Mouse (Mus musculus): ENCODE data around the gene Mybph. TPM values are rescaled to one million over a fixed set of nuclear protein-coding genes. Genes with fewer than 3 reads are reported as not detected.

Mybph gene
- polyA plus RNA-seq, 2 experiments: 0.03 TPM; not detected in 1

DNA sequence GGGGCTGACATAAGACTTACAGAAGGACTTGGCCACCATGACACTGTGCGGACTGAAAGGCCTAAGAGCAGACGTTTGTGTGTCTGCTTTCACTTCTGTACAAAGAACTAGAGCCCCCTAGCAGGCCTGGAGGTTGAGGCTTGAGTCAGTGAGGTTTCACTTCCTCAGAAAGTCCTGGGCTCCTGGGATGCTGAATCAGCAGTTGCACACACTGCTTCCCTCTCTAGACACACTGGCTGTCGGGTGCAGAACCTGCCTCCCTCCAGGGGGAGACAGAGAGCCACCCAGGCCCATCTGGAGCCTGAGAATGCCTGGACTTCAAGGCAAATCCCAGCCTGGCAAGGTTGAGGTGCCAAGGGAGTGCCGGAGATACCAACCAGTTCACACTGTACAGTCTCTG lies 3.1 kb downstream of the Mybph start:
- peak in 1 of 3 experiments; percentile 54 for DNase-seq (ENCODE audit: low read depth in 3 of 3, low spot score in 3 of 3)
- Histone ChIP-seq H3K4me3 (ENCODE audit: insufficient read depth in 1 of 2, low read depth in 2 of 2, low read length in 2 of 2) (no peak overlapping the region), H3K9me3 (ENCODE audit: control insufficient read depth, low read length) (no peaks in the 10 kb centered on the region), H3K9ac (replicated peaks) (no peak overlapping the region), H3K4me2 (ENCODE audit: low read depth) (no peak overlapping the region), H3K4me1 (replicated peaks; ENCODE audit: control insufficient read depth in 2 of 2, insufficient read depth in 2 of 2, low read length in 1 of 2) (peaks cover 0 to 4% of the 10 kb centered on the region in 2 experiments; a peak in 1 of 4 replicates), H3K27me3 (ENCODE audit: control insufficient read depth, insufficient read depth, low read length) (no peaks in the 10 kb centered on the region; the same call in 1 of the 2 replicates), H3K36me3 (replicated peaks; ENCODE audit: control insufficient read depth, insufficient read depth, low read depth) (no peaks in the 10 kb centered on the region), H3K27ac (no peak overlapping the region)
- WGBS (ENCODE audit: insufficient replicate concordance): 33% methylated on average over 4 of the region's 4 CpGs
- TF ChIP-seq EP300 (IDR thresholded peaks at IDR 0.05; ENCODE audit: low read depth): no peak
- TF ChIP-seq CTCF (IDR thresholded peaks at IDR 0.05; ENCODE audit: low read depth): peak; percentile 91
- peak; percentile 45; the same call in 1 of the 2 replicates for ATAC-seq (ENCODE audit: insufficient read depth)

DNA sequence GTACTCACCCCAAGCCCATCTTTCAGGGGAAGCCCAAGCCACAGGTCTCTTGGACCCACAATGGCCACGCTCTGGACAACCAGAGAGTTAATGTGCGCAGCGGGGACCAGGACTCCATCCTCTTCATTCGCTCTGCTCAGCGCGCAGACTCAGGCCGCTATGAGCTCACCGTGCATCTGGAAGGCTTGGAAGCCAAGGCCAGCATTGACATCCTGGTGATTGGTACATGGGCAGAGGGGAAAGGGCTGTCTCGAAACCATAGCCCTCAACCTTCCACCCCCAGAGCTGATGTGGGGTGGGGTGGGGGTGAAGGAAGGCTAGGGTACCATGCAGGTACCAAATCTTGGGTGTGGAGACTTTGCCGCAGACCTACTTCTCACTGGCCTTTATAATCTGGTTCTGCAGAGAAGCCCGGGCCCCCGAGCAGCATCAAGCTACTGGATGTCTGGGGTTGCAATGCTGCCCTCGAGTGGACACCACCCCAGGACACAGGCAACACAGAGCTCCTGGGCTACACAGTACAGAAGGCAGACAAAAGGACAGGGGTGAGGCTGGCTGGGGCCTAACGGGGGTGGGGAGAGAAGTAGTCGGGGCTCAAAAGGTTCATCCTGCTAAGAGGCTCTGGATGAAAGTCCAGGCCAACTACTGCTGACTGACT lies 4.2 kb downstream of the Mybph start:
- Histone ChIP-seq H3K9me3 (ENCODE audit: control insufficient read depth, low read length) (no peaks in the 10 kb centered on the region), H3K4me2 (ENCODE audit: low read depth) (no peak overlapping the region), H3K4me3 (ENCODE audit: insufficient read depth in 1 of 2, low read depth in 2 of 2, low read length in 2 of 2) (no peak overlapping the region), H3K27ac (no peak overlapping the region), H3K4me1 (replicated peaks; ENCODE audit: control insufficient read depth in 2 of 2, insufficient read depth in 2 of 2, low read length in 1 of 2) (peaks cover 0 to 4% of the 10 kb centered on the region in 2 experiments; a peak in 1 of 4 replicates), H3K36me3 (replicated peaks; ENCODE audit: control insufficient read depth, insufficient read depth, low read depth) (no peaks in the 10 kb centered on the region), H3K9ac (replicated peaks) (no peak overlapping the region), H3K27me3 (ENCODE audit: control insufficient read depth, insufficient read depth, low read length) (no peaks in the 10 kb centered on the region; the same call in 1 of the 2 replicates)
- DNase-seq (ENCODE audit: low read depth in 3 of 3, low spot score in 3 of 3) (no peak), ATAC-seq (ENCODE audit: insufficient read depth) (no peak)
- WGBS (ENCODE audit: insufficient replicate concordance): 72% methylated on average over 15 of the region's 15 CpGs
- TF ChIP-seq EP300 (IDR thresholded peaks at IDR 0.05; ENCODE audit: low read depth): no peak
- TF ChIP-seq CTCF (IDR thresholded peaks at IDR 0.05; ENCODE audit: low read depth): peak; percentile 28; the same call in 1 of the 2 replicates

DNA sequence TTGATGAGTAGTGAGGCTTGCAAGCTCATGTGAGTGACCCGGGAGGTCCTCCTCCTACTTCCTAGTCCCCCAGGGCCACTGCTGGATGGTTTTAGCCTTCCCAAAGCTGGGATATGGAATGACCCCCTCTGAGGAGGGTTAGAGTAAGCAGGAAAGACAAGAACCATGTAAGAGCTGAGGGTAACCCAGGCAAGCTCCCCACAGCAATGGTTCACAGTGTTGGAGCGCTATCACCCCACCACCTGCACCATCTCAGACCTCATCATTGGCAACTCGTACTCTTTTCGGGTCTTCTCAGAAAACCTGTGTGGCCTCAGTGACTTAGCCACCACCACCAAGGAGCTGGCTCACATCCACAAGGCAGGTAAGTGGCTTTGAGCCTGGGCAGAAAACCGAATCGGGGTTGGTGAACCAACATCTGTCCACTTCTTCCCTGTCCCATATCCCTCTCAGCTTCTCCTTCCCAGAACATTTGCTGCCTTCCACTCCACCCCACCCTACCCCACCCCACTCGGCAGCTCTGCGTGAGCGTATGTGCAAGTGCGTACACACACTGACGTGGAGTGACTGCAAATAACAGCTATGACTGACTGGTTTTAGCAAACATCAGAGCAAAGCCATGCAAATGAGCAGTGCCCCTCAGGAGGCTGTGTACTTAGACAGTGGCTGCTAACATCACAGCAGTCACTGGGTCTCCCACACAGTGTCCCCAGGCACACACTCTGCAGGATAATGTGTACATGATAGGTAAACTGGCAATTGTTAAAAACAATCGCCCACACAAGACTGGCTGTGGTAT lies 5.1 kb downstream of the Mybph start:
- WGBS (ENCODE audit: insufficient replicate concordance): 63% methylated on average over 12 of the region's 12 CpGs
- no peaks in the 10 kb centered on the region for H3K9me3 ChIP-seq (ENCODE audit: control insufficient read depth, low read length)

DNA sequence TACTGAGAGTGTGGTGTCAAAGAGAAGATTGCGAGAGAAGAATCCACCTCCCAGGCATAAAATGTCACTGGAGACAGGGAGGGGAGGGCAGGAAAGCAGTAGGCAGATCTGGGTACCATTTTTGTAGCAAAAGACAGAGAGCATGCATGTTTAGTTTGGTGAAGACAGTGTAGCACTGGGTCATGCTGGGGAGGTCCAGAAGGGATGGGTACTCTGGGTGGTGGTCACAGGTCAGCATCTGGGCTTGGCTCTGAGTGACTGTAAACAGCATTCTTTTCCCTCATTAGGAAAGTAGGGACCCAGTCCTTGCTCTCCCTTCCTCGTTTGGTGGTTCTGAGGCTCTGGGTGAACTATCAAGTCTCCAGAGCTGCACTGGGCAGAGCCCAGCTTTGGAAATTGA lies 7.2 kb downstream of the Mybph start:
- H3K36me3 ChIP-seq (replicated peaks; ENCODE audit: control insufficient read depth, insufficient read depth, low read depth): no peaks in the 10 kb centered on the region
- H3K4me1 ChIP-seq (replicated peaks; ENCODE audit: control insufficient read depth in 2 of 2, insufficient read depth in 2 of 2, low read length in 1 of 2): peaks cover 0 to 9% of the 10 kb centered on the region in 2 experiments; a peak in 3 of 4 replicates
- ATAC-seq (ENCODE audit: insufficient read depth) (no peak), DNase-seq (ENCODE audit: low read depth in 3 of 3, low spot score in 3 of 3) (no peak)
- H3K27me3 ChIP-seq (ENCODE audit: control insufficient read depth, insufficient read depth, low read length): no peaks in the 10 kb centered on the region
- no peak overlapping the region for H3K4me3 ChIP-seq (ENCODE audit: insufficient read depth in 1 of 2, low read depth in 2 of 2, low read length in 2 of 2)
- no peak overlapping the region for H3K27ac ChIP-seq
- no peak overlapping the region for H3K9ac ChIP-seq (replicated peaks)
- TF ChIP-seq EP300 (IDR thresholded peaks at IDR 0.05; ENCODE audit: low read depth): no peak
- TF ChIP-seq CTCF (IDR thresholded peaks at IDR 0.05; ENCODE audit: low read depth): no peak
- H3K9me3 ChIP-seq (ENCODE audit: control insufficient read depth, low read length): no peaks in the 10 kb centered on the region
- no peak overlapping the region for H3K4me2 ChIP-seq (ENCODE audit: low read depth)
- 47% methylated on average over 2 of the region's 2 CpGs for WGBS (ENCODE audit: insufficient replicate concordance)

More for the DNA sequence above, 5.1 kb downstream of the Mybph start:
- no peaks in the 10 kb centered on the region for H3K36me3 ChIP-seq (replicated peaks; ENCODE audit: control insufficient read depth, insufficient read depth, low read depth)
- H3K9ac ChIP-seq (replicated peaks): no peak overlapping the region
- ATAC-seq (ENCODE audit: insufficient read depth) (no peak), DNase-seq (ENCODE audit: low read depth in 3 of 3, low spot score in 3 of 3) (no peak)
- H3K27ac ChIP-seq: no peak overlapping the region
- no peaks in the 10 kb centered on the region; the same call in 1 of the 2 replicates for H3K27me3 ChIP-seq (ENCODE audit: control insufficient read depth, insufficient read depth, low read length)
- no peak overlapping the region for H3K4me3 ChIP-seq (ENCODE audit: insufficient read depth in 1 of 2, low read depth in 2 of 2, low read length in 2 of 2)
- no peak overlapping the region for H3K4me2 ChIP-seq (ENCODE audit: low read depth)
- H3K4me1 ChIP-seq (replicated peaks; ENCODE audit: control insufficient read depth in 2 of 2, insufficient read depth in 2 of 2, low read length in 1 of 2): peaks cover 0 to 4% of the 10 kb centered on the region in 2 experiments; a peak in 1 of 4 replicates
- TF ChIP-seq CTCF (IDR thresholded peaks at IDR 0.05; ENCODE audit: low read depth): no peak
- TF ChIP-seq EP300 (IDR thresholded peaks at IDR 0.05; ENCODE audit: low read depth): no peak
